Comparison of ENCODE assay signal across 8 mouse cellular contexts in the genomic region with DNA sequence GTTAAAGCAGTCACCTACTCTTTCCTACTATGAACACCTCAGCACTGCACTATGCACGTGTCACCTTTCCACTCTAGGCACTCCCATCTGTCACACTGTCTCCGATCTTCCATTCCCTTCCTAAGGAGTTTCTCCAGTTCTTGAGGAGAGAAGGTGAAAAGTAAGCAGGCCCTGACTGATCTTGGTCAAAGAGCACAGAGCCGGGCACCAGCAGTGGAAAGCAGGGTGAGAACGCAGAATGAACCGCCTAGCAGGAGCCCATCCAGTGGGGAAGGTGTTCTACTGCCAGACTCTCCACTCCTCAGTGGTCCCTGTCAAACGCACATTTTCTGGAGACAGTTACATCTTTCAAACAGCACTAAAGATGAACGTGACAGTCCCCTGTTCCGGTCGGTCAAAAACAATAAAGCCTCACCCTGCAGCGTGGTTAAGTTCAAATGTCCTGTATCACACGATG. TPM values are rescaled to one million over a fixed set of nuclear protein-coding genes. Genes with fewer than 3 reads are reported as not detected.
DNase-seq lines count a peak whose midpoint lies in the region; ATAC-seq and TF ChIP-seq lines count a peak whose summit lies in the region.

No protein-coding gene starts in this region.

- H3K4me3 ChIP-seq in lung, embryonic 14.5 days (ENCODE audit: low read depth, low read length), result peak overlapping the region; percentile 97
- H3K4me3 ChIP-seq in embryonic facial prominence, embryonic 10.5 days, result peak overlapping the region; percentile 96
- H3K4me3 ChIP-seq in intestine, embryonic 16.5 days (ENCODE audit: low read length), result peak overlapping the region; percentile 95
- peak overlapping the region; percentile 94 for H3K4me3 ChIP-seq in midbrain, embryonic 11.5 days (ENCODE audit: low read depth, low read length)

- H3K9me3 ChIP-seq in lung, embryonic 14.5 days (ENCODE audit: low read depth, low read length), result no peaks in the 10 kb centered on the region
- no peaks in the 10 kb centered on the region for H3K9me3 ChIP-seq in embryonic facial prominence, embryonic 10.5 days
- no peaks in the 10 kb centered on the region for H3K9me3 ChIP-seq in intestine, embryonic 16.5 days (ENCODE audit: control insufficient read depth, low read length)
- H3K9me3 ChIP-seq in midbrain, embryonic 11.5 days (ENCODE audit: control insufficient read depth, low read length), result no peaks in the 10 kb centered on the region

- no peaks in the 10 kb centered on the region for H3K36me3 ChIP-seq in lung, embryonic 14.5 days (ENCODE audit: insufficient read depth)
- H3K36me3 ChIP-seq in embryonic facial prominence, embryonic 10.5 days (replicated peaks), result 0 out of 2 replicates have a peak, but pooled peaks cover 8% of the 10 kb centered on the region
- no peaks in the 10 kb centered on the region for H3K36me3 ChIP-seq in intestine, embryonic 16.5 days (ENCODE audit: control insufficient read depth, insufficient read depth, low read length)
- no peaks in the 10 kb centered on the region for H3K36me3 ChIP-seq in midbrain, embryonic 11.5 days (ENCODE audit: control insufficient read depth, insufficient read depth, low read length)

- WGBS in lung, embryonic 14.5 days, result 8% methylated on average over 11 of the region's 11 CpGs
- 35% methylated on average over 11 of the region's 11 CpGs for WGBS in embryonic facial prominence, embryonic 10.5 days
- 8% methylated on average over 11 of the region's 11 CpGs for whole genome bisulfite sequencing in intestine, embryonic 16.5 days
- WGBS in midbrain, embryonic 11.5 days, result 27% methylated on average over 11 of the region's 11 CpGs

- H3K27me3 ChIP-seq in lung, embryonic 14.5 days (ENCODE audit: insufficient read depth, low read length), result no peaks in the 10 kb centered on the region
- no peaks in the 10 kb centered on the region for H3K27me3 ChIP-seq in embryonic facial prominence, embryonic 10.5 days (replicated peaks; ENCODE audit: low read depth, poor library complexity, severe bottlenecking)
- H3K27me3 ChIP-seq in intestine, embryonic 16.5 days (replicated peaks; ENCODE audit: control insufficient read depth, insufficient read depth, low read length), result no peaks in the 10 kb centered on the region
- no peaks in the 10 kb centered on the region for H3K27me3 ChIP-seq in midbrain, embryonic 11.5 days (ENCODE audit: control insufficient read depth, insufficient read depth, low read length)

- H3K4me2 ChIP-seq in lung, embryonic 14.5 days, result peak overlapping the region; percentile 95
- H3K4me2 ChIP-seq in intestine, embryonic 16.5 days (ENCODE audit: low read depth, low read length), result peak overlapping the region; percentile 85
- H3K4me2 ChIP-seq in midbrain, embryonic 11.5 days, result peak overlapping the region; percentile 91

- peak; percentile 6 for DNase-seq in lung, embryonic 14.5 days
- no peak for DNase-seq in lung, postnatal 25 days (ENCODE audit: low spot score)
- DNase-seq in embryonic facial prominence, embryonic 10.5 days (ENCODE audit: low spot score), result no peak
- peak; percentile 87 for DNase-seq in midbrain, embryonic 11.5 days (ENCODE audit: low spot score, missing footprints)
- no peak for DNase-seq in layer of hippocampus, adult 18-20 months (ENCODE audit: low spot score in 2 of 2)
- DNase-seq in cerebellum, adult 18-20 months, result no peak

- ATAC-seq in lung, embryonic 14.5 days (ENCODE audit: insufficient read depth), result no peak
- no peak for ATAC-seq in intestine, embryonic 16.5 days
- ATAC-seq in midbrain, embryonic 11.5 days (ENCODE audit: low FRiP score), result no peak
- ATAC-seq in megakaryocyte-erythroid progenitor cell, adult 5-6 weeks (replicated peaks; ENCODE audit: low FRiP score, low TSS enrichment, poor library complexity, severe bottlenecking), result no peak

- peak overlapping the region; percentile 100 for H3K27ac ChIP-seq in lung, embryonic 14.5 days (ENCODE audit: low read depth)
- H3K27ac ChIP-seq in embryonic facial prominence, embryonic 10.5 days (replicated peaks), result peak overlapping the region; percentile 98
- no peak overlapping the region; the same call in 1 of the 2 replicates for H3K27ac ChIP-seq in intestine, embryonic 16.5 days (ENCODE audit: low read length)
- H3K27ac ChIP-seq in midbrain, embryonic 11.5 days (ENCODE audit: low read depth, low read length), result peak overlapping the region; percentile 98; the same call in 1 of the 2 replicates

- TF ChIP-seq CTCF in lung, embryonic 14.5 days (IDR thresholded peaks at IDR 0.05; ENCODE audit: low read depth), result no peak

- H3K4me1 ChIP-seq in lung, embryonic 14.5 days (ENCODE audit: insufficient read depth), result peaks cover 6% of the 10 kb centered on the region
- peaks cover 28% of the 10 kb centered on the region for H3K4me1 ChIP-seq in embryonic facial prominence, embryonic 10.5 days
- H3K4me1 ChIP-seq in intestine, embryonic 16.5 days (ENCODE audit: control insufficient read depth, insufficient read depth, low read length), result peaks cover 30% of the 10 kb centered on the region
- H3K4me1 ChIP-seq in midbrain, embryonic 11.5 days (ENCODE audit: control insufficient read depth, insufficient read depth, low read length), result peaks cover 16% of the 10 kb centered on the region

- peak overlapping the region; percentile 97 for H3K9ac ChIP-seq in lung, embryonic 14.5 days
- peak overlapping the region; percentile 98 for H3K9ac ChIP-seq in intestine, embryonic 16.5 days (ENCODE audit: low read depth, low read length)
- peak overlapping the region; percentile 94 for H3K9ac ChIP-seq in midbrain, embryonic 11.5 days (ENCODE audit: low read length)

RNA-seq across cellular contexts. Expression of gene Rheb, which starts 1.4 kb away (rescaled TPM):
- polyA plus RNA-seq in lung, embryonic 14.5 days (2014; fragmentation: Nextera tagmentation; extraction: Ambion mirVana), result 196 and 198 TPM in 2 replicates
- 169 and 178 TPM in 2 replicates for polyA plus RNA-seq in embryonic facial prominence, embryonic 10.5 days (2016; fragmentation: Nextera tagmentation; extraction: Ambion mirVana)
- 188 and 199 TPM in 2 replicates for polyA plus RNA-seq in intestine, embryonic 16.5 days (2015; fragmentation: Nextera tagmentation; extraction: Ambion mirVana)
- 207 and 224 TPM in 2 replicates for polyA plus RNA-seq in midbrain, embryonic 11.5 days (2014; fragmentation: Nextera tagmentation; extraction: Ambion mirVana)
- total RNA-seq in layer of hippocampus, adult 18-20 months (2021), result 100 to 1,000 TPM; 113 to 119 TPM
- 71.1 and 91.4 TPM in 2 replicates for total RNA-seq in megakaryocyte-erythroid progenitor cell, adult 5-6 weeks (2014; fragmentation: Nextera tagmentation)
- 42.6 and 55.6 TPM in 2 replicates for total RNA-seq in megakaryocyte-erythroid progenitor cell, adult 5-6 weeks (2017)

Comparison
In these comparisons a context has a peak if more than half of its experiments do, and no peak if none do; other contexts are left out.
1. DNase-seq: peak in lung, embryonic 14.5 days (single experiment) and midbrain, embryonic 11.5 days (single experiment); none in lung, postnatal 25 days (single experiment), embryonic facial prominence, embryonic 10.5 days (single experiment), layer of hippocampus, adult 18-20 months (0 of 2) and cerebellum, adult 18-20 months (0 of 2).
2. Peak in every context shown above with its lines, with median percentiles within 50 percentile points of each other: H3K4me2 ChIP-seq, H3K4me3 ChIP-seq and H3K9ac ChIP-seq.